Mouse (Mus musculus) liver, embryonic 12.5 days (tissue): ENCODE results near the gene Adgrg2. TPM values are rescaled to one million over a fixed set of nuclear protein-coding genes. Genes with fewer than 3 reads are reported as not detected.

Experiments used
- ATAC-seq: fragments of 200-750 bp; cut with Nextera tagmentation; 2 replicates; pipeline ENCODE4 v1.8.0; 2017; ENCODE audit warnings: moderate number of reproducible peaks, mild to moderate bottlenecking, moderate library complexity
- H3K27ac ChIP-seq: fragments of 300-500 bp; sonication (generic); 2 replicates; pipeline ENCODE4 v1.5.1; 2016; ENCODE audit warnings: mild to moderate bottlenecking
- H3K27me3 ChIP-seq: fragments of 300-500 bp; sonication (generic); replicated peaks from 2 replicates; pipeline ENCODE4 v1.6.1; 2016; ENCODE audit warnings: mild to moderate bottlenecking, moderate library complexity
- H3K36me3 ChIP-seq: fragments of 300-500 bp; sonication (generic); 2 replicates; pipeline ENCODE4 v1.6.1; 2016; ENCODE audit warnings: mild to moderate bottlenecking, moderate library complexity
- H3K4me1 ChIP-seq: fragments of 300-500 bp; sonication (generic); 2 replicates; pipeline ENCODE4 v1.6.1; 2016
- H3K4me2 ChIP-seq: fragments of 300-500 bp; sonication (generic); 2 replicates; pipeline ENCODE4 v1.6.1; 2016; ENCODE audit warnings: mild to moderate bottlenecking, moderate library complexity
- H3K4me3 ChIP-seq: fragments of 300-500 bp; sonication (generic); 2 replicates; pipeline ENCODE4 v1.5.1; 2016; ENCODE audit warnings: mild to moderate bottlenecking, moderate library complexity
- H3K9ac ChIP-seq: fragments of 300-500 bp; sonication (generic); 2 replicates; pipeline ENCODE4 v1.6.1; 2016; ENCODE audit warnings: mild to moderate bottlenecking, moderate library complexity
- H3K9me3 ChIP-seq: fragments of 300-500 bp; sonication (generic); replicated peaks from 2 replicates; pipeline ENCODE4 v1.6.1; 2016; ENCODE audit warnings: mild to moderate bottlenecking, moderate library complexity
- WGBS: fragments of 180-500 bp; shearing (Covaris S2); methylation state at CpG from one replicate; pipeline ENCODE4 v1.1.7; 2016; ENCODE audit not compliant: insufficient replicate concordance; 5-methylcytosine and 5-hydroxymethylcytosine counted together
- polyA plus RNA-seq: library from polyadenylated mRNA; unstranded; fragments of >200 nt; fragmentation: Nextera tagmentation; extraction: Ambion mirVana; gene quantifications from 2 replicates; pipeline ENCODE4 v1.2.1, GENCODE M21; 2016

Gene Adgrg2
- 0.25 and 0.72 TPM in 2 replicates for polyA plus RNA-seq

DNA sequence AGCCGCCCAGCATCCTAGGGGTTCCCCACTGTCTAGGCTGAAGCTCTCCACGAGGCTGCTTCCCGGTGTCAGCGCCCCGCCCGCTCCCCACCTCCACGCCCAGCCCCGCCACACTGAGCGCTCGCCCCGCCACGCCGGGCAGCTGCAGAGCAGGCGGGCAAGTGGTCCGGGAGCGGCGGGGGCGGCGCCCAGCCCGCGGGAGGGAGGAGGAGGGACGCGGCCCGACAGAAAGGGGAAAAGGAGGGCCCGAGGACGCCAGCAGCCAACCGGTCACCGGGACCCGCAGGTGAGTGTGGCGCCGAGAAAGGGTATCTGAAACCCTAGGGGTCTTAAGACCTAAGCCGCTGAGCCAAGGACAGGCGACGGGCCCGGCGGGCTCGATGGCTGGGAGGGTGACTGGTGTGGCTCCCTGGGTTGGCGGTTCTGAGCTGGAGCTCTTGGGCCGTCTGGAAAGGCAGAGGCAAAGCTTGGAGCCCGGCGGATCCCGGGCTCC lies at the start of gene Adgrg2:
TSS of gene Adgrg2 (plus strand) at position 227 of the 493 bp plus-strand sequence.
- Histone ChIP-seq H3K9ac (no peak within 1 kb of the TSS), H3K4me1 (no peaks in the 10 kb centered on the region), H3K27ac (no peak within 1 kb of the TSS), H3K4me3 (peak within 1 kb of the TSS; percentile 38), H3K9me3 (no peaks in the 10 kb centered on the region), H3K36me3 (no peaks in the 10 kb centered on the region), H3K27me3 (peaks cover 40% of the 10 kb centered on the region), H3K4me2 (peak within 1 kb of the TSS; percentile 68)
- peak; percentile 57; the same call in 1 of the 2 replicates for ATAC-seq
- WGBS, result 7% methylated on average over 34 of the region's 42 CpGs

DNA sequence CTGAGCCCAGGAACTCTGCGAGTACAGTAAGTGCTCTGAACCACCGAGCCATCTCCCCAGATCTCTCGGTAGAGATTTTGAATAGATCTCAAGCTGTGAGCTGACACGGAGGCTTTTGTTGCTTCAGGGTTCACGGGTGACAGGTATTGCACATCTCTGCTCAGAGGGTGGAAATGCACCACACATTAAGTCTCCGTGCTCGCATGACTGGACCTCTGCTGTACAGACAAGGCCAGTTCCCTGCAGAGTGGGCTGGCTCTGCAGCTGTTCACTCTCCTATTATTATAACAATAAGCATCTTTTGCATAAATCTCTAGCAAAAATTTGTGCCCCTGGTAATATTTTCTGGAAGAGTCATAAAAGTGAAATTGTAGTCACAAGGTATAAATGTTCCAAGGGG lies 39.5 kb upstream of the Adgrg2 start:
- no peak for ATAC-seq
- no peaks in the 10 kb centered on the region for H3K36me3 ChIP-seq
- H3K4me2 ChIP-seq, result no peak overlapping the region
- H3K9me3 ChIP-seq, result no peaks in the 10 kb centered on the region
- no peak overlapping the region for H3K27ac ChIP-seq
- H3K9ac ChIP-seq, result no peak overlapping the region
- no peak overlapping the region for H3K4me3 ChIP-seq
- 63% methylated on average over 7 of the region's 7 CpGs for WGBS
- H3K27me3 ChIP-seq, result 0 out of 2 replicates have a peak, but pooled peaks cover 9% of the 10 kb centered on the region
- H3K4me1 ChIP-seq, result no peaks in the 10 kb centered on the region

DNA sequence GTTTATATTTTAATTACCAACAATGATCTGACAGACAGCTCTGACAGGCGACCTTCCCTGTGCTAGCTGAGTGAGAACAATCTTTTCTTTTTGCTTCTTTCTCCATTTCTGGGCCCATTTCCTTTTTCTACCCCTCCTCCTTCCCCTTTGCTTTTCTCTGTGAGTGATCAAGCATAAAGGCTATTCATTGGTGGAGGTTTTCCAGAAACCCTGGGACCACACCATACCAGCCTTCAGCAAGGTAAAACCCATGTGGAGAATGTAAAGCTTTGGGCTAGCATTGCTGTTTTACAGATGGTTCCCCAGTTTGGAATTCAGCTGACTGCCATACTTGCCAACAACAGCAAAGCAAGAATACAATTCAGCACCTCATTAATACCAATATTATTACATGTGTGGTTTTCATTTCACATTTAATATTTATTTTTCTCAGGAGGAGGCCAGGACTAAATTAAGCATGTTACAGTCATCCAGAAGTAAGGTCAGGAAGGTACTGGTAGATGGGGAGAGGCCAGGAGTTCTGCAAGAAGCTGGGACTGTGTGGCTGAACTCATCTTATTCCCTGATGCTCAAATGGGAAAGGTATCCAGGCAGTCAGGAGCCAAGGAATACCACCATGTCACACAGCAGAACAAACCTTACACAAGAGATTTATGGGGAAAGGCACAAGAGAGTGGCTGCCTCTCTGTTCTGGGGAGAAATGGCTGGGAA lies 38.4 kb upstream of the Adgrg2 start:
- ATAC-seq, result no peak

DNA sequence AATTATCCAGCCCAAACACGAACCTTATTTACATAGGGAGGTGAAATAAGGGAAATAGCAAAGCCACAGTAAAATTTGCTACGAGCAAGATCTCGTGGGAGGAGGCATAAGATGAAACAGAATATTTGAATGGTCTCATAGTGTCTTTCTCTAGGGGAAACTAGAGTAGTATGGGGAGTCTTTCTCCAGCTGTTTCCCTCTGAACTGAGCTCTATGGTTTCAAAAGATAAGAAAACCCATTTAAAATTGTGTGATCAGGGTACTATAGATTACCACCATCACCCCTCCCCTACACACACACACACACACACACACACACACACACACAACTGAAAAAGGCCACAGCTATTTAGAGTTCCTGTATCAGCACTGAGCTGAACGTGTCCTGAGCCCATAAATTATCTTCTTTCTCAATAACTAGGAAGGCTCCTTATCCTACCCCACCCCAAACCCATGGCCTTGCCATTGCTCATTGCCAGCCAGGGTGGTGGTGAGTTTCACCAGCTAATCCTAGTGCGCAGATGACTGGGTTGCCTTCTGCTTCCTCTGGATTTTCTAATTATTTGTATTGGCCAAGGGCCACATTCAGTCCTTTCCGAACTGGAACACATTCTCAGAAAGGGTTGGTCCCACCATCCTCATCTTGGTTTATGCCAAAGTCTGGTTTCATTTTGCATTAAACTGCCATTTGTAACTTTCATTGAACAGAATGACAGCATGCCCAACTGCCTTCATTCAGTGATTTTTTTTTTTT lies 5.6 kb upstream of the Adgrg2 start:
- peaks cover 15% of the 10 kb centered on the region for H3K27me3 ChIP-seq
- peak; percentile 90 for ATAC-seq
- no peak overlapping the region for H3K4me2 ChIP-seq
- H3K9me3 ChIP-seq, result no peaks in the 10 kb centered on the region
- H3K4me3 ChIP-seq, result no peak overlapping the region
- no peaks in the 10 kb centered on the region for H3K36me3 ChIP-seq
- H3K9ac ChIP-seq, result no peak overlapping the region
- H3K27ac ChIP-seq, result no peak overlapping the region
- WGBS, result 49% methylated on average over 6 of the region's 6 CpGs
- H3K4me1 ChIP-seq, result no peaks in the 10 kb centered on the region

More for the DNA sequence above, 38.4 kb upstream of the Adgrg2 start:
- Histone ChIP-seq H3K9ac (no peak overlapping the region), H3K4me3 (no peak overlapping the region), H3K4me1 (no peaks in the 10 kb centered on the region), H3K36me3 (no peaks in the 10 kb centered on the region), H3K9me3 (no peaks in the 10 kb centered on the region), H3K4me2 (no peak overlapping the region), H3K27me3 (0 out of 2 replicates have a peak, but pooled peaks cover 9% of the 10 kb centered on the region), H3K27ac (no peak overlapping the region)
- 16% methylated on average over 1 of the region's 1 CpGs for WGBS

DNA sequence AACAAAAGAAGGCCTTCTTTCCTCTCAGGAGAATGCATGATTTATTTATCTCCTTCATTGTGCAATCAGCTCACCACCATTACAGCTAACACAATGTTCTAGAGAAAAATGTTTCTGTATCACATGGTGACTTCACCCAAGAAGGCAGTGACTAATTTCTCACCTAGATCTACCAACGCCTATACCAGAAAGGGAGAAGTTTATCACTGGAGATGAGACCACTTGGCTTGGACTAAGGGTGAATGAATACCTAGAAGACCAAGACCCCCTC lies 5.1 kb upstream of the Adgrg2 start:
- no peaks in the 10 kb centered on the region for H3K9me3 ChIP-seq
- H3K36me3 ChIP-seq, result no peaks in the 10 kb centered on the region
- no peak for ATAC-seq
- peaks cover 20% of the 10 kb centered on the region for H3K27me3 ChIP-seq
- H3K4me2 ChIP-seq, result no peak overlapping the region
- no peaks in the 10 kb centered on the region for H3K4me1 ChIP-seq
- no peak overlapping the region for H3K27ac ChIP-seq
- WGBS, result 63% methylated on average over 1 of the region's 1 CpGs
- H3K9ac ChIP-seq, result no peak overlapping the region
- H3K4me3 ChIP-seq, result no peak overlapping the region

DNA sequence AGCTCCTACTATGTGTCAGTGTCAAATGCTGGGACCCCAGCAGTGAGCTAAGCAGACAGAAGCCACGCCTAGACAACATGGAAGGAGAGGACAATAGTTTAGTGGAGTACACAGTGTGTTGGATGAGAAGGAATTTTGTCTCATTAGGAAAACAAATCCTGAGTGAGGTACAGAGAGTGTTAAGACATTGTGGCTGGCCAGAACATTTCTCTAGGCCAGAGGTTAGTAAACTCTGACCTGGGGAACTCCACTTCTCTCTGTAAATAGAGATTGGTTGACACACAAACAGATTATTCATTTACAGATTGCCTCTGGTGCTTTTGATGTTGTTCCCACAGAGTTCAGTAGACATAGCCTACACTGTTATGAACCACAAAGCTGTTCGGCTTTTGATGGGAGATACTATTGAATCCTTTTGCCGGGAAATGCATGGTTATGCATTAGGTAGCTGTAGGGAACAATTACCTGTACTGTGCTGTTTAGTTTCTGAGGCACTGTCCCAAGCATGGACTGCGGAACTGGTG lies 22.5 kb downstream of the Adgrg2 start:
- peak; percentile 54; the same call in 1 of the 2 replicates for ATAC-seq
- Histone ChIP-seq H3K4me3 (no peak overlapping the region), H3K4me2 (no peak overlapping the region), H3K9me3 (no peaks in the 10 kb centered on the region), H3K27me3 (no peaks in the 10 kb centered on the region; the same call in 1 of the 2 replicates), H3K9ac (no peak overlapping the region), H3K36me3 (no peaks in the 10 kb centered on the region), H3K4me1 (no peaks in the 10 kb centered on the region), H3K27ac (no peak overlapping the region)
- WGBS, result 62% methylated on average over 4 of the region's 4 CpGs

DNA sequence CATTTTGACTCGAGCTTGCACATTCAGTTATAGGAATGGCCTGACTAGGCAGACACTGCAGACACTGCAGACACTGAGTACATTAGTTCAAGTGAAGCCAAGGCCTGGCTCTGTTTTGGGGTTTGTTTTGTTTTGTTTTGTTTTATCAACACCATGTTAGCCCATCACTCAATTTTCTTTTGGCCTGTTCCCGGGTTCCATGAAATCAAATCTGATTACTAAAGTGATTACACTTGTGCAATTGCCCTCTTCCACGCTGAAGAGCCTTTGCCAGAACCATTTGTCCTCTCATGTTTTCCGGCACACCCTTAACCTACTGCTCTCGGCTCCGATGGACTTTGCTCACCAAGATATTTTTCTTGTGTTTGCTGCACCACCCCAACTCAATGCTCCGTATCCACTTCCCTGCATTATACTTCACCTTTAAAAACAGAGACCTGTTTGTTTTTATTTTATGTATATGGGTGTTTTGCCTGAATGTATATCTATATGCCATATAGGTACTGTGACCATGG lies 23.4 kb downstream of the Adgrg2 start:
- Histone ChIP-seq H3K4me2 (no peak overlapping the region), H3K9ac (no peak overlapping the region), H3K27me3 (no peaks in the 10 kb centered on the region; the same call in 1 of the 2 replicates), H3K27ac (no peak overlapping the region), H3K9me3 (no peaks in the 10 kb centered on the region), H3K4me1 (no peaks in the 10 kb centered on the region), H3K36me3 (no peaks in the 10 kb centered on the region), H3K4me3 (no peak overlapping the region)
- ATAC-seq, result no peak
- WGBS, result 71% methylated on average over 7 of the region's 7 CpGs

DNA sequence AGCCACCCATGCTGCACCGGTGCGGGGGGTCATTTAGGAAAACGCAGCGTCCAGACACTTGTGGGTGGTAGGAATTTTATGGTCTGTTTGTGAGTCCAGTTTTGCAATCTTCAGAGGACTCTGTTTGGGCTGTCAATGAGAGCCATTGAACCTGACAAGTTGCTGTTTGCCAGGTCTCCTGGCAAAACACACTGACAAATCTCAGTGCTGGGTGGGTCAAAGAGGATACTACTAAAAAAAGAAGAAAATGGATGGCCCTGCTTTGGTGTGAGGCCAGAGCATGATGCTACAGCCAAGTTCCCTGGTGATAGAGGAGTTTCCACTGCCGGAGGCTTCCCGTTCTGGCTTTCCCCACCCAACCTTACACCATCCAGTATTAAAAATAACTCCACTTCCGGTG lies 27.9 kb downstream of the Adgrg2 start:
- H3K27me3 ChIP-seq, result no peaks in the 10 kb centered on the region
- H3K27ac ChIP-seq, result no peak overlapping the region
- H3K36me3 ChIP-seq, result no peaks in the 10 kb centered on the region
- WGBS, result 63% methylated on average over 7 of the region's 7 CpGs
- no peak overlapping the region for H3K4me3 ChIP-seq
- no peaks in the 10 kb centered on the region for H3K4me1 ChIP-seq
- H3K9ac ChIP-seq, result no peak overlapping the region
- no peak overlapping the region for H3K4me2 ChIP-seq
- H3K9me3 ChIP-seq, result no peaks in the 10 kb centered on the region
- ATAC-seq, result no peak

DNA sequence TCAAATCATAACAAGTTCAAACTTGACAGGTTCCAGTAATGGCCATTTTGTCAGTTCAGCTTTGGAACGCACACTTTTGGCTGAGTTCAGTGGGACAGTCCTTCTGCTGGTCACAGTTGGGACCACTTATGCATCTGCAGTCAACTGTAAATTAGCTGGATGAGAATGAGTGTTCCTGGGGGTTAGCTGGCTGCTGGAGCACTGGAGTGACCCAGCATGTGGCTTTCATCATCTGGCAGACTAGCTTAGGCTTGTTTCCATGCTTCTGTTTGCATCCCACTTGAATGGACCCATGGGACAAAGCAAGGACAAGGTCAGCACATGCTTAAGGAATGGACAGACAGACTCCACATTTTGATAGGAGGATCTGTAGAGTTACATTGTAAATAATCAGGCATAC lies 33.2 kb downstream of the Adgrg2 start:
- H3K27ac ChIP-seq, result no peak overlapping the region
- no peak overlapping the region for H3K4me2 ChIP-seq
- H3K27me3 ChIP-seq, result no peaks in the 10 kb centered on the region
- no peaks in the 10 kb centered on the region for H3K36me3 ChIP-seq
- ATAC-seq, result no peak
- no peaks in the 10 kb centered on the region for H3K9me3 ChIP-seq
- H3K9ac ChIP-seq, result no peak overlapping the region
- no peaks in the 10 kb centered on the region for H3K4me1 ChIP-seq
- H3K4me3 ChIP-seq, result no peak overlapping the region
- WGBS, result 73% methylated on average over 1 of the region's 1 CpGs

DNA sequence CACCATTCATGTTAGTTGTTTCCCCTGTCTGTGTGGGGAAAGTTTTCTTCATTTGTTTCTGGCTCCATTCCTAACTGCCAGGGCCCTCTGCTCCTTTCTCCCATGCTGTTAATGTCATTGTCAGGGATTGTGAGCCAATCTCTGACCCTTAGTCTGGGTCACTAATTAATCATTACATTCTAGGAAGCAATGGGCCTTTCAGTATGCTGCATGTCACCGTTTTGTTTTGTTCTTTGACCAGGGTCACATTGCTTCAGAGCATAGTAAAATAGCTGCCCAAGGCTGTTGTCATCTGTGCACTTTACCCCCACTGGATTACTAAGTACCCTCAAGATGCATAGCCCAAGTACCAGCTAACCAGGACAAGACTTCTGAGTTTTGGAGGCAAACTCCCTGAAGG lies 36.0 kb downstream of the Adgrg2 start:
- Histone ChIP-seq H3K9ac (no peak overlapping the region), H3K36me3 (no peaks in the 10 kb centered on the region), H3K4me3 (no peak overlapping the region), H3K4me2 (no peak overlapping the region), H3K27ac (no peak overlapping the region), H3K9me3 (no peaks in the 10 kb centered on the region), H3K27me3 (no peaks in the 10 kb centered on the region), H3K4me1 (no peaks in the 10 kb centered on the region)
- 38% methylated on average over 1 of the region's 1 CpGs for WGBS
- no peak for ATAC-seq

DNA sequence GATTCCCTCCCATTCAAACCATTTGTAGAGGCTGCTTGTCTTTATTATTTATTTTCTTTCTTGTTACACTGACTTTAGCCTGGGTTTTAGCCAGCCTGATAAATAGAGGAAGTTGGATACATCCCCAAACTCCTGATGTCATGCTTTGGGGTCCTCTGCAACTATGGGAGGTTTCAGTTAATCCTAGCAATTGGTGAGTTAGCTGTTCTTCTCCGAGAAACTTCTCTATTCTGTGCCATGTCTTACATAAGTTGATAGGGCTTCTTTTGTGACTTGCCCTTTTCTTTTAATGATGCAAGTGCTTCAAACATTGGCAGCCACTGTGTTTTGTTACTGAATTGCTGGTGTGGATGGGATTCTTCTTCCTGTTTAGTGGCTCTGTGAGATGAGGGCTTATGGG lies 36.4 kb downstream of the Adgrg2 start:
- ATAC-seq, result no peak
- H3K9ac ChIP-seq, result no peak overlapping the region
- H3K4me3 ChIP-seq, result no peak overlapping the region
- H3K4me2 ChIP-seq, result no peak overlapping the region
- no peaks in the 10 kb centered on the region for H3K9me3 ChIP-seq
- WGBS, result 56% methylated on average over 1 of the region's 1 CpGs
- no peaks in the 10 kb centered on the region for H3K36me3 ChIP-seq
- no peaks in the 10 kb centered on the region for H3K27me3 ChIP-seq
- H3K4me1 ChIP-seq, result no peaks in the 10 kb centered on the region
- no peak overlapping the region for H3K27ac ChIP-seq

DNA sequence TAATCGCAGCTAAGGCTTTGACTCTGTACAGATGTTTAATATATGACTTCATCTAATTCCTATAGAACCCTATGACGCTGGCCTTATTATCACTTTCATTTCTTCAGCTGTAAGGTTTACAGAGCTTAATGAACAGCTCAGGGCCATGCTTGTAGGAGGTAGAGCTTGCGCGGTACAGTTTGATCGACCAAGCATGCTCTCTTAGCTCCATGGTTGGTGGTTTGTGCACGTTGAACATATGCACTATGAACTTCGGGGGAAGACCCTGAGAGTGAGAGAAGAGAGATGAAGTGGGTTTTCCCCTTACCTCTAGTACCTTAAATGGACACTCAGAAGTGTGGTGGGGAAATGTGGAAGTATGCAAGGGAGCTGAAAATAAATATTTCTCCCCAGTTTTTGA lies 41.7 kb downstream of the Adgrg2 start:
- Histone ChIP-seq H3K27ac (no peak overlapping the region), H3K4me2 (no peak overlapping the region), H3K4me3 (no peak overlapping the region), H3K4me1 (no peaks in the 10 kb centered on the region), H3K9me3 (no peaks in the 10 kb centered on the region), H3K27me3 (no peaks in the 10 kb centered on the region), H3K9ac (no peak overlapping the region), H3K36me3 (no peaks in the 10 kb centered on the region)
- no peak for ATAC-seq
- WGBS, result 81% methylated on average over 7 of the region's 7 CpGs
